Mouse (Mus musculus): ENCODE data around the gene Kirrel. TPM values are rescaled to one million over a fixed set of nuclear protein-coding genes. Genes with fewer than 3 reads are reported as not detected.

Gene Kirrel
- 11.1 and 14.2 TPM in 2 replicates for polyA plus RNA-seq (2014; fragmentation: Nextera tagmentation; extraction: Ambion mirVana)

GRCm38 (mm10) chr3:87174096-87174768 is at the start of gene Kirrel:
Gene Kirrel, minus strand, starts transcription at chr3:87174747.
- Histone ChIP-seq H3K9ac (ENCODE audit: low read depth, low read length) (peak within 1 kb of the TSS; percentile 92), H3K27me3 (ENCODE audit: control insufficient read depth, insufficient read depth, low read length) (no peaks in the 10 kb centered on the region), H3K4me2 (replicated peaks; ENCODE audit: low read depth, low read length) (peak within 1 kb of the TSS; percentile 88), H3K4me1 (ENCODE audit: control insufficient read depth, insufficient read depth, low read length) (peaks cover 32% of the 10 kb centered on the region), H3K27ac (ENCODE audit: low read depth, low read length) (peak within 1 kb of the TSS; percentile 89), H3K9me3 (ENCODE audit: control insufficient read depth, low read length) (no peaks in the 10 kb centered on the region), H3K4me3 (ENCODE audit: low read length) (peak within 1 kb of the TSS; percentile 75), H3K36me3 (ENCODE audit: control insufficient read depth, insufficient read depth, low read length) (0 out of 2 replicates have a peak, but pooled peaks cover 2% of the 10 kb centered on the region)
- peak; percentile 92 for ATAC-seq (ENCODE audit: low FRiP score, low TSS enrichment)
- under 1% methylated on average over 44 of the region's 45 CpGs for WGBS

DNA sequence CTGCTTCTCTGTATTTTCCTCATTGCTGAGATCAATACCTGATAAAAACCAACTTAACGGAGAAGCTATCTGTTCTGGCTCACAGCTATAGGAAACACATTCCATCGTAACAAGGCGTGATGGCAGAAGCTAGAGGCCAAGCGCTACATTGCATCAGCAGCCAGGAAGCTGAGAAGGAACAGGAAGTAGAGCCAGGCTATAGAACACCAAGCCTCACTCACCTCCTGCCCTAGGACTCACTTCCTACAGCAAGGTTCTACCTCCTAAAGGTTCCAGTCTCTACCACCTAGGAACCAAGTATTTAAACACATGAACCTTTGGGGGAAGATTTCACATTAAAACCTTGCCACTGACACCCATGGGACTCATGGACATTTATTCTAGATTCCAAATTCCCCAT is 49.1 kb upstream of the Kirrel start:
- Histone ChIP-seq H3K27me3 (ENCODE audit: control insufficient read depth, insufficient read depth, low read length) (no peaks in the 10 kb centered on the region), H3K4me1 (ENCODE audit: control insufficient read depth, insufficient read depth, low read length) (no peaks in the 10 kb centered on the region)
- ATAC-seq (ENCODE audit: low FRiP score, low TSS enrichment) = no peak

DNA sequence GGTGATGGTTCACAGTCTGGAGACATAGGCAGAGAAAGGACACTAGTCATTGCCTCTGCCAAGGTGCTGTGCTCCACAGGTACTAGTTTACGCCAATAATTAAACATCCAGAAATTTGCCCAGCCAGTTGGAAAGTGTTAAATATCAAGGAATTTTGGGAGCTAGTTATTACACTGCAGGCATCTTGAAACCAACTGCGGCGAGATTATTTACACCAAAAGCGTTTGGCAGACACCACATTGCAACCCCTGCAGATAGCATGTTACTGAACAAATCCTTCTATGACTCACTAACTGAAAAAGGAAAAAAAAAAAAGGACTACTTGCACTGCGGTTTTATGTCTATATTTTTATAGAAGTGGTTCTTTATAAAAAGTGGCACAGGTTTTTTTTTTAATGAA is 47.8 kb upstream of the Kirrel start:
- WGBS = 91% methylated on average over 5 of the region's 5 CpGs
- Histone ChIP-seq H3K4me3 (ENCODE audit: low read length) (no peak overlapping the region), H3K9ac (ENCODE audit: low read depth, low read length) (no peak overlapping the region), H3K9me3 (ENCODE audit: control insufficient read depth, low read length) (no peaks in the 10 kb centered on the region), H3K27me3 (ENCODE audit: control insufficient read depth, insufficient read depth, low read length) (no peaks in the 10 kb centered on the region), H3K4me1 (ENCODE audit: control insufficient read depth, insufficient read depth, low read length) (no peaks in the 10 kb centered on the region), H3K36me3 (ENCODE audit: control insufficient read depth, insufficient read depth, low read length) (no peaks in the 10 kb centered on the region), H3K4me2 (replicated peaks; ENCODE audit: low read depth, low read length) (no peak overlapping the region), H3K27ac (ENCODE audit: low read depth, low read length) (no peak overlapping the region)
- ATAC-seq (ENCODE audit: low FRiP score, low TSS enrichment) = no peak

More for the DNA sequence above, 49.1 kb upstream of the Kirrel start:
- no peak overlapping the region for H3K4me3 ChIP-seq (ENCODE audit: low read length)
- 74% methylated on average over 4 of the region's 4 CpGs for WGBS
- H3K9ac ChIP-seq (ENCODE audit: low read depth, low read length) = no peak overlapping the region
- H3K36me3 ChIP-seq (ENCODE audit: control insufficient read depth, insufficient read depth, low read length) = no peaks in the 10 kb centered on the region
- H3K9me3 ChIP-seq (ENCODE audit: control insufficient read depth, low read length) = no peaks in the 10 kb centered on the region
- no peak overlapping the region for H3K4me2 ChIP-seq (replicated peaks; ENCODE audit: low read depth, low read length)
- no peak overlapping the region for H3K27ac ChIP-seq (ENCODE audit: low read depth, low read length)

DNA sequence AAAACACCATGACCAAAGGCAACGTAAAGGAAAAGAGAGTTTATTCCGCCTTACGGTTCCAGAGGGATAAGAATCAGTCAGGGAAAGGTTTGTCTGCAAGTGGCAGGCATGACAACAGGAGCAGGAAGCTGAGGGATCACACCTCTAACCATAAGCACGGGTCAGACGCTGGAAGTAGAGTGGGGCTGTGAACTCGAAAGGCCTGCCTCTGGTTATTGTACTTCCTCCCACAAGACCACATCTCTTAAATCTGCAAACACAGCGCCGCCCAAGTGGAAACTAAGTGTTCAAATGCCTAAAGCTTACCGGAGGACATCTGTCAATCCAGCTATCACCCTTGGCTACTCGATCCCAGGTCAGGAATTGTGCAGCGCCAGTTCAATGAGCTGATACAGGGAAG is 40.6 kb upstream of the Kirrel start:
- Histone ChIP-seq H3K4me2 (replicated peaks; ENCODE audit: low read depth, low read length) (no peak overlapping the region), H3K27ac (ENCODE audit: low read depth, low read length) (no peak overlapping the region), H3K4me3 (ENCODE audit: low read length) (no peak overlapping the region), H3K27me3 (ENCODE audit: control insufficient read depth, insufficient read depth, low read length) (no peaks in the 10 kb centered on the region), H3K4me1 (ENCODE audit: control insufficient read depth, insufficient read depth, low read length) (no peaks in the 10 kb centered on the region), H3K9ac (ENCODE audit: low read depth, low read length) (no peak overlapping the region), H3K36me3 (ENCODE audit: control insufficient read depth, insufficient read depth, low read length) (no peaks in the 10 kb centered on the region), H3K9me3 (ENCODE audit: control insufficient read depth, low read length) (no peaks in the 10 kb centered on the region)
- WGBS = 67% methylated on average over 11 of the region's 11 CpGs
- ATAC-seq (ENCODE audit: low FRiP score, low TSS enrichment) = no peak

GRCm38 (mm10) chr3:87214221-87214864 is 39.8 kb upstream of the Kirrel start:
- Histone ChIP-seq H3K4me2 (replicated peaks; ENCODE audit: low read depth, low read length) (no peak overlapping the region), H3K36me3 (ENCODE audit: control insufficient read depth, insufficient read depth, low read length) (no peaks in the 10 kb centered on the region), H3K4me3 (ENCODE audit: low read length) (no peak overlapping the region), H3K4me1 (ENCODE audit: control insufficient read depth, insufficient read depth, low read length) (no peaks in the 10 kb centered on the region), H3K27ac (ENCODE audit: low read depth, low read length) (no peak overlapping the region), H3K9me3 (ENCODE audit: control insufficient read depth, low read length) (no peaks in the 10 kb centered on the region), H3K9ac (ENCODE audit: low read depth, low read length) (no peak overlapping the region), H3K27me3 (ENCODE audit: control insufficient read depth, insufficient read depth, low read length) (no peaks in the 10 kb centered on the region)
- ATAC-seq (ENCODE audit: low FRiP score, low TSS enrichment) = no peak
- WGBS = 91% methylated on average over 19 of the region's 19 CpGs

- Histone ChIP-seq H3K4me1 (ENCODE audit: control insufficient read depth, insufficient read depth, low read length) (no peaks in the 10 kb centered on the region), H3K27me3 (ENCODE audit: control insufficient read depth, insufficient read depth, low read length) (no peaks in the 10 kb centered on the region), H3K4me2 (replicated peaks; ENCODE audit: low read depth, low read length) (no peak overlapping the region), H3K9me3 (ENCODE audit: control insufficient read depth, low read length) (no peaks in the 10 kb centered on the region), H3K4me3 (ENCODE audit: low read length) (no peak overlapping the region), H3K27ac (ENCODE audit: low read depth, low read length) (no peak overlapping the region), H3K36me3 (ENCODE audit: control insufficient read depth, insufficient read depth, low read length) (no peaks in the 10 kb centered on the region), H3K9ac (ENCODE audit: low read depth, low read length) (no peak overlapping the region)
- 76% methylated on average over 5 of the region's 5 CpGs for WGBS
- ATAC-seq (ENCODE audit: low FRiP score, low TSS enrichment) = no peak
These were observed 32.0 kb upstream of the Kirrel start for GRCm38 (mm10) chr3:87206336-87207075.

GRCm38 (mm10) chr3:87196637-87197036 is 22.1 kb upstream of the Kirrel start:
- Histone ChIP-seq H3K4me3 (ENCODE audit: low read length) (no peak overlapping the region), H3K9ac (ENCODE audit: low read depth, low read length) (no peak overlapping the region), H3K9me3 (ENCODE audit: control insufficient read depth, low read length) (no peaks in the 10 kb centered on the region), H3K36me3 (ENCODE audit: control insufficient read depth, insufficient read depth, low read length) (no peaks in the 10 kb centered on the region), H3K27me3 (ENCODE audit: control insufficient read depth, insufficient read depth, low read length) (no peaks in the 10 kb centered on the region), H3K4me2 (replicated peaks; ENCODE audit: low read depth, low read length) (no peak overlapping the region), H3K27ac (ENCODE audit: low read depth, low read length) (no peak overlapping the region), H3K4me1 (ENCODE audit: control insufficient read depth, insufficient read depth, low read length) (peaks cover 13% of the 10 kb centered on the region; the same call in 1 of the 2 replicates)
- 25% methylated on average over 6 of the region's 6 CpGs for WGBS
- ATAC-seq (ENCODE audit: low FRiP score, low TSS enrichment) = no peak

DNA sequence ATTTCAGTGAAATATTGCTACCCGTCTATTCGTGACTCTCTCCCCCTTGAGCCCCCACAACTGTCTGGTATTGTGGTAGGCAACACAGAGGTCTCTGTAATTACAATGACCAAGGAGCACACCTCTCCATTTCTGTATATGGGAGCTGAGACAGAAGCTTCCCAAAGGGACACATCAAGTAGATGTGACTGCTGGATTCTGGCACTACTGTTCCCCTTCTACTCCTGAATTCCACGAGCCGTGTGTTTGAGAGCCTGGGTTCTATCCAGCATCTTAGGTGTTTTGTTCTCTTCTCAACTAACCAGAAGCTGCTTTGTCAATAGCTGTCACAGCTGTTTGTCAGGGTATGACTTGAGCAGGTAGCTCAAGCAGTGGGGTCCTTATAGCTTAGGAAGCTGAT is 20.5 kb upstream of the Kirrel start:
- no peaks in the 10 kb centered on the region for H3K27me3 ChIP-seq (ENCODE audit: control insufficient read depth, insufficient read depth, low read length)
- no peak for ATAC-seq (ENCODE audit: low FRiP score, low TSS enrichment)
- WGBS = 93% methylated on average over 4 of the region's 4 CpGs
- H3K4me2 ChIP-seq (replicated peaks; ENCODE audit: low read depth, low read length) = no peak overlapping the region
- H3K36me3 ChIP-seq (ENCODE audit: control insufficient read depth, insufficient read depth, low read length) = no peaks in the 10 kb centered on the region
- no peak overlapping the region for H3K9ac ChIP-seq (ENCODE audit: low read depth, low read length)
- no peak overlapping the region for H3K27ac ChIP-seq (ENCODE audit: low read depth, low read length)
- peaks cover 15% of the 10 kb centered on the region; the same call in 1 of the 2 replicates for H3K4me1 ChIP-seq (ENCODE audit: control insufficient read depth, insufficient read depth, low read length)
- no peak overlapping the region for H3K4me3 ChIP-seq (ENCODE audit: low read length)
- no peaks in the 10 kb centered on the region for H3K9me3 ChIP-seq (ENCODE audit: control insufficient read depth, low read length)

DNA sequence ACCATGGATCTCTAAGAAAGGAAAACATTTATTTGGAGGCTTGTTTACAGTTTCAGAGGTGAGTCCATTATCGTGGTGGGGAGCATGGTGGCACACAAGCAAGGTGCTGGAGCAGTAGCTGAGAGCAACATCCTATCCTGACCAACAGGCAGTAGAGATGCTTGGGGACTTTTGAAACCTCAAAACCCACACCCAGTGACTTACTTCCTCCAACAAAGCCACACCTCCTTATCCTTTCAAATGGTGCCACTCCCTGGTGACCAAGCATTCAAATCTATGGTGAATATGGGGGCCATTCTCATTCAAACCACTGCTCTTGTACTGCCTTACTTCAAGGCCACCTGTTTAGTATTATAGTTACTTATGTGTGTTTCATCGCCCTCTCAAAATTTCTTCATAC is 20.0 kb upstream of the Kirrel start:
- WGBS = 89% methylated on average over 2 of the region's 2 CpGs
- no peak overlapping the region for H3K4me2 ChIP-seq (replicated peaks; ENCODE audit: low read depth, low read length)
- H3K4me1 ChIP-seq (ENCODE audit: control insufficient read depth, insufficient read depth, low read length) = peaks cover 15% of the 10 kb centered on the region; the same call in 1 of the 2 replicates
- H3K9ac ChIP-seq (ENCODE audit: low read depth, low read length) = no peak overlapping the region
- H3K9me3 ChIP-seq (ENCODE audit: control insufficient read depth, low read length) = no peaks in the 10 kb centered on the region
- no peaks in the 10 kb centered on the region for H3K36me3 ChIP-seq (ENCODE audit: control insufficient read depth, insufficient read depth, low read length)
- no peak overlapping the region for H3K27ac ChIP-seq (ENCODE audit: low read depth, low read length)
- no peak for ATAC-seq (ENCODE audit: low FRiP score, low TSS enrichment)
- no peak overlapping the region for H3K4me3 ChIP-seq (ENCODE audit: low read length)
- H3K27me3 ChIP-seq (ENCODE audit: control insufficient read depth, insufficient read depth, low read length) = no peaks in the 10 kb centered on the region

Data from kidney, embryonic 14.5 days (tissue).